Mouse (Mus musculus): Measurements from ENCODE around the gene Plxna4.
A peak's percentile ranks its signal among the peaks of the same experiment; 100 is the strongest.
"Not testable (repeated sequence)": the region's sequence is repeated elsewhere in the genome, so short reads cannot be mapped to it uniquely, and the experiment has no call there.

The Plxna4 gene

DNA sequence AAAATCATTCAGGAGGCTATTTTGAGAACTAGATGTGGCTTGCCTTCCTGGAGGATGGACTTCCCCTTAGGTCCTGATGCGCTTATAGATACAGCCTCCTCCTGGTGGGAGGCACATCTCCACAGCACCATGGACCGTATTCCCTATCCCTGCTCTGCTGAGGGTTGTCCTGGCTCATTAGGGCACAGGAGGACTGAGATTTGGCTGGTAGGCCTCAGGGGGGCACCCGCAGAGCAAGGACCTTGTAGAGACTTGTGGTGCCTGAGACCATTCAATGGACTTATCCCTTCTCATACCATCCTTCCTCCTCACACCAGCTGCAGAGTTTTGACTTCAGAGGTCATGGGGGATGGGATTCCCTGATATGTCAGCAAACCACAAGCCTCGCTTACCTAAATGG, 47.8 kb downstream of the Plxna4 start:
- no peak for DNase-seq (ENCODE audit: low spot score in 2 of 2)

- DNase-seq (ENCODE audit: low spot score in 2 of 2), result no peak
Observed at GRCm38 (mm10) chr6:32533962-32534740, 53.8 kb downstream of the Plxna4 start.

- DNase-seq (ENCODE audit: low spot score in 2 of 2), result no peak
Observed at GRCm38 (mm10) chr6:32528081-32528570, 59.9 kb downstream of the Plxna4 start.

DNA sequence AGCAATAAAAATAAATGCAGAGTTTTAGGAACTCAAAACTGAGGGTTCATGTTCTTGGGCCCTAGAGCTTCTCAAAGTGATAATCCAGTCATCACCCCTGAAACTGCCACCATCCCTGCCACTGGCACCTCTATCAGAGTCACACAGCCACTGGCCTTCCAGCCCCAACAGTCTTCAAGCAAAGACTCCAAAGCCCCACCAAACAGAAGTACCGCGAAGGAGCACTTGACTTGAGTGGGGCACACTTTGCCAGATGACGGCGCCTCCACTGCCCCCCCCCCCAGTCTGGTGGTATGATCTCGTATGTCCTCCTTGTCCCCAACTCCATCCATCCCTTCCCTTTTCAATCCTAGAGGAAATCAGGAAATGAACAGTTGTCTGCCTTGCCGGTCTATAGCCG, 60.5 kb downstream of the Plxna4 start:
- no peak for DNase-seq (ENCODE audit: low spot score in 2 of 2)

DNA sequence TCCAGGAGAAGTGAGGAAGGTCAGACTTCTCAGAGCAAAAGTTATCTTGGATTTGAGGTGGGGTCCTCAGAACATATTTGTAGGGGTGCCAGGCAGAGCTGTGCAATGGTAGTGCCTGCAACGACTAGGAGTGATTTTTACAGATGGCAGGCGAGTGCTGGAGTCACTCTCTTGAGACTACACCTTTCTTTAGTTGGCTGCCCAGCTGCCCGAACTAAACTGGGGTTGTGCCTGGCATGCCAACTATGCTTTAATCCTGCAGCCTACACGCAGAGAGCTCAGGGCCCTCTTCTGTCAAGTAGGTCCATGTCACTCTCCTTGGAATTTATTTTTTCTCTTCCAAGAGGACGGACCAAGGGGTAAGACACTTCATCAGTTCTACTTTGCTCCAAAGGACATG, 61.2 kb downstream of the Plxna4 start:
- no peak for DNase-seq (ENCODE audit: low spot score in 2 of 2)

DNA sequence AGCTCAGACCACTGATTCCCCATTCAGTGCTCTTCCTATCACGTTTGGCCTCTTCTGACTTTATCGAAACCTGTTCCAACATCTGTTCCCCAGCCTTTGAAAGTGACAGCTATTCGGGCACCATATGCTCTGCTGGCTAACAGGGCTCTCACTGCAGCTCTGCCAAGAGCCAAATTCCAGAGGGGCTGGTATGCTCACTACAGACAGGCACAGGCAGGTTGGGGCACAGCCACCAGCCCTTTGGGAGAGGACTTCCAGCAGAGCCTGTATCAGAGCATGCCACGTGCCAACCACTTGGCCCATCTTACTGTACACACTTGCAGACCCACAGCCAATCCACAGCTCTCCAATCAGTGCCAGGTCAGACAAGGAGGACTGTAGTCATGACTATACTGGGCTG, 67.9 kb downstream of the Plxna4 start:
- no peak for DNase-seq (ENCODE audit: low spot score in 2 of 2)

DNA sequence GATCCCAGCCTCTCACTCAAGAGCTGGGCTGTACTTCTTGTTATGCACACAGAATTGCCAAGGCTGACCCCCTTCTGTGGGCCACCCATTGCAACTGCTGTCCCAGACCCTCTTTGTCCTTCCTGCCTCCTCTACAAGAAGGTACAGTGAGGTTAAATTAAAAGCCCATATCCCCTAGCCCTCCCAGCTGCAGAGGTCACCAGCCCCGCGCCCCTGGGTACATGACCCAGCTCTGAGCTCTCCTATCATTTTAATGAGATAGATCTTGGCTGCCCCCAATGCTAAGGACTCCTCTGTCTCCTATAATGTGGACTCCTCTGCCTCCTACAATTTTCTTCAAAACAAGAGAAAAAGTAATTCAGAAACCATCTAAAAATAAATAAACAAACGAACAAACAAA, 69.4 kb downstream of the Plxna4 start:
- DNase-seq (ENCODE audit: low spot score in 2 of 2), result no peak

- no peak for DNase-seq (ENCODE audit: low spot score in 2 of 2)
Observed at GRCm38 (mm10) chr6:32514096-32514495, 73.9 kb downstream of the Plxna4 start.

DNA sequence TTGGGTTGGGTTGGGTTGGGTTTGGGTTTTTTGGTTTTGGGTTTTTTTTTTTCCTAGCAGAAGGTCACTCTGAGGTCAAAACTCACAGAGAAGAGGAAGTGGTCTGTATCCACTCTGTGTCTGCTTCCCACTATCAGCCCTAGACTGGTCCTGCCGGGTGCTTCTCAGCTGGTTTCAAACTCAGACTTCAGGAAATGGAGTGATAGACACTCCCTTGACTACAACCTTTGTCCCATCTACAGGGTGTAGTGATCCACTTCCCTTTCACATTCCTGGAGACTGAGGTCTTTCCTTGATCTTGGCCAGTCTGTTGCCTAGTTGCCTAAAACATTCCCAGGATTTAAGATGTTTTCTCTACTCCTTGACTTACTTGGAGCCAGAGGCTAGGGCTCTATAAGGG, 76.0 kb downstream of the Plxna4 start:
- no peak for DNase-seq (ENCODE audit: low spot score in 2 of 2)

GRCm38 (mm10) chr6:32510924-32511323, 77.1 kb downstream of the Plxna4 start:
- no peak for DNase-seq (ENCODE audit: low spot score in 2 of 2)

DNA sequence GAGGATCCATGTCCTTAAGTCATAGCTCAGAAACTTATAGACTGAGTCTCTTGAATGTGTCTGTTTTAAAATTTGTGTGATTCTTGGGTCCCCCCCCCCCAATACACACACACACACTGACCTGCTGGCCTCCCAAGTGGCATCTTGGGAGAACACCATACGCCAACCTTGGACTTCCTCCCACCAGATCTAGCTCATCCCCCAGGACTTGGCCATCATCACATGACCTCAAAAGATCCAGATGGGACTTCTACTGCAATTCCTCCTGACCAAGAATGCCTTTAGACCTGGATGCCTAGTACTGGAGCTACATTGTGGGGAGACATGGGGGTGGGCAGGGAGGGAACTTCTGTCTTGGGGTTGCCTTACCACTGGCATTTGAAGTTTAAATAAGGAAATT, 77.5 kb downstream of the Plxna4 start:
- DNase-seq (ENCODE audit: low spot score in 2 of 2), result no peak

DNA sequence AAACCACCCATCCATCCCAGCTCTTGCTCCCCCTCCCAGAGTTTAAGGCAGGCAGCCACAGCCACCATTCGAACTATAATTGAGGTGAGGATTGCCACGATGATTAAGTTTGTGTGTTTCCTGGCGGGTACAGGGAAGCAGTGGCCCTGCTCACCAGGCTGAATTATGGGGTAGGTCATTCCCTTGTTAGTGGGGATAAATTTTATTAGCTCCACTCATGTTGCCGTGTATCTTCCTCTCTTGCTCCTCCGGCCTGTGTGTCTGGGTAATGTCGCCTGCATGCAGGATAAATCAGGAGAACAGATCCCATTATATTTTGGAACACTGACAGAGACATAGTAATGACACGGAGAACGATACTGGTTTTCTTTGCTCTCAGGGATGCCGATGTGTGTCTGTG, 78.9 kb downstream of the Plxna4 start:
- DNase-seq (ENCODE audit: low spot score in 2 of 2), result no peak

- DNase-seq (ENCODE audit: low spot score in 2 of 2), result no peak
Observed at GRCm38 (mm10) chr6:32504963-32505362, 83.0 kb downstream of the Plxna4 start.

- not testable (repeated sequence) for DNase-seq (ENCODE audit: low spot score in 2 of 2)
Observed at GRCm38 (mm10) chr6:32501186-32501585, 86.8 kb downstream of the Plxna4 start.

- DNase-seq (ENCODE audit: low spot score in 2 of 2), result no peak
Observed at GRCm38 (mm10) chr6:32498106-32498505, 89.9 kb downstream of the Plxna4 start.

DNA sequence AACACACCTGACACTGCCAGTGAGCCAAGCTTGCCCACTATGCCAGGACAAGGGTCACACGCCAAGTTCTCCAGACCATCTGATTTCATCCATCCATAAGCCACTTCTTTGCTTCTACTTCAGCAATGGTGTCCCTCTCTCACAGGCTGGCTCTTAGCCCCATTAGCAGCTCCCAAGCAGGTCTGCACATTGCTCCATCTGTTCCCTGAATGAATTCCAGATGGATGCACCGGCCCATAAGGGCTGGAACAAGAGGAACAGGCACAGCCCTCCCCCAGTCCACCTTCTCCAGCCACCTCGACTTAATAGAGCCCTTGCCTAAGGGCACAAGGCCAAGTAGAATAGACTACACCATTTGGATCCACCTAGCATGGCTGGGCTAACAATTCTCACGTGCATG, 91.9 kb downstream of the Plxna4 start:
- no peak for DNase-seq (ENCODE audit: low spot score in 2 of 2)

GRCm38 (mm10) chr6:32495532-32495931, 92.5 kb downstream of the Plxna4 start:
- DNase-seq (ENCODE audit: low spot score in 2 of 2), result no peak

- DNase-seq (ENCODE audit: low spot score in 2 of 2), result no peak
Observed at GRCm38 (mm10) chr6:32493557-32493956, 94.4 kb downstream of the Plxna4 start.

GRCm38 (mm10) chr6:32487121-32487520, 100.9 kb downstream of the Plxna4 start:
- no peak for DNase-seq (ENCODE audit: low spot score in 2 of 2)

DNA sequence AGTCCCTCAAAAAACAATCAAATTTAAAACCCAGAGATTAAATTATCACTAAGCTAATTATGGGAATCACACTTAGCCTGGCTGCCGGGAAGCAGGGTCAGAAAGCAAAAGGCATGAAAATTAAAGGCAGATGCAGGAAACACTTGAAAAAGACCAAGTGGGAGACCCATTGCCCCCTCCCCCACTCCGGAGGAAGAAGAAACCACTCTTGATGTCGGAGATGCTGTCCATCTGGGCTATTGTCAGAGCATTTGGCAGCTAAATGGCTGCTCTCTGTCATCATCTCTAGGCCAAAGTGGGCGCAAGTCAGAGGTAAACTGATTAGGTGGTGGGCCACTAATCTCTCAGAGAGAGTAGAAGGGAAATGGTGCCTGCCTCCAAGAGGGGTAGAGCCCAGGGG, 105.5 kb downstream of the Plxna4 start:
- DNase-seq (ENCODE audit: low spot score in 2 of 2), result no peak

GRCm38 (mm10) chr6:32480741-32481140, 107.3 kb downstream of the Plxna4 start:
- no peak for DNase-seq (ENCODE audit: low spot score in 2 of 2)

- DNase-seq (ENCODE audit: low spot score in 2 of 2), result no peak
Observed at GRCm38 (mm10) chr6:32479765-32480164, 108.2 kb downstream of the Plxna4 start.

GRCm38 (mm10) chr6:32479193-32479758, 108.7 kb downstream of the Plxna4 start:
- DNase-seq (ENCODE audit: low spot score in 2 of 2), result peak in 1 of 2 experiments; percentile 6
